Mouse (Mus musculus): ENCODE measurements at regions not wholly inside any gene's neighbourhood (a gene's known extent, or its start where the extent isn't known, plus 50 kb on each side); places are given as distances from the start of the nearest gene placed in this dataset.
"Not testable (repeated sequence)": the region's sequence is repeated elsewhere in the genome, so short reads cannot be mapped to it uniquely, and the experiment has no call there.

GRCm38 (mm10) chr1:83970641-83971285 lies 393.2 kb downstream of the Pid1 start:
- Histone ChIP-seq H3K9ac (replicated peaks) (no peak overlapping the region), H3K27ac (replicated peaks) (no peak overlapping the region), H3K36me3 (no peaks in the 10 kb centered on the region), H3K4me3 (no peak overlapping the region), H3K9me3 (no peaks in the 10 kb centered on the region), H3K27me3 (no peaks in the 10 kb centered on the region), H3K4me2 (replicated peaks) (no peak overlapping the region), H3K4me1 (no peaks in the 10 kb centered on the region)
- no peak for ATAC-seq (replicated peaks)
- 70% methylated on average over 8 of the region's 8 CpGs for WGBS

- not testable (repeated sequence) for H3K9ac ChIP-seq (replicated peaks); H3K9me3 ChIP-seq; H3K4me1 ChIP-seq; H3K36me3 ChIP-seq; H3K4me3 ChIP-seq; H3K27me3 ChIP-seq; ATAC-seq (replicated peaks); H3K4me2 ChIP-seq (replicated peaks); H3K27ac ChIP-seq (replicated peaks)
These were observed 399.3 kb downstream of the Pid1 start for GRCm38 (mm10) chr1:83964631-83965030.

- no peak overlapping the region for H3K9ac ChIP-seq (replicated peaks)
- H3K27me3 ChIP-seq = no peaks in the 10 kb centered on the region
- no peak overlapping the region for H3K27ac ChIP-seq (replicated peaks)
- H3K9me3 ChIP-seq = no peaks in the 10 kb centered on the region
- H3K36me3 ChIP-seq = no peaks in the 10 kb centered on the region
- 65% methylated on average over 2 of the region's 2 CpGs for WGBS
- ATAC-seq (replicated peaks) = no peak
- no peaks in the 10 kb centered on the region for H3K4me1 ChIP-seq
- H3K4me3 ChIP-seq = no peak overlapping the region
- no peak overlapping the region for H3K4me2 ChIP-seq (replicated peaks)
These were observed 402.2 kb downstream of the Pid1 start for GRCm38 (mm10) chr1:83961761-83962160.

- ATAC-seq (replicated peaks) = no peak
- no peaks in the 10 kb centered on the region for H3K9me3 ChIP-seq
- H3K4me1 ChIP-seq = no peaks in the 10 kb centered on the region
- H3K4me3 ChIP-seq = no peak overlapping the region
- 86% methylated on average over 4 of the region's 4 CpGs for WGBS
- no peak overlapping the region for H3K9ac ChIP-seq (replicated peaks)
- H3K36me3 ChIP-seq = no peaks in the 10 kb centered on the region
- no peaks in the 10 kb centered on the region for H3K27me3 ChIP-seq
- H3K4me2 ChIP-seq (replicated peaks) = no peak overlapping the region
- no peak overlapping the region for H3K27ac ChIP-seq (replicated peaks)
These were observed 404.2 kb downstream of the Pid1 start for GRCm38 (mm10) chr1:83959756-83960155.

GRCm38 (mm10) chr1:83922900-83923299 lies 441.1 kb downstream of the Pid1 start:
- Histone ChIP-seq H3K36me3 (no peaks in the 10 kb centered on the region), H3K9me3 (no peaks in the 10 kb centered on the region), H3K4me2 (replicated peaks) (no peak overlapping the region), H3K27me3 (no peaks in the 10 kb centered on the region), H3K4me3 (no peak overlapping the region), H3K4me1 (no peaks in the 10 kb centered on the region), H3K27ac (replicated peaks) (no peak overlapping the region), H3K9ac (replicated peaks) (no peak overlapping the region)
- whole genome bisulfite sequencing = 93% methylated on average over 2 of the region's 2 CpGs
- ATAC-seq (replicated peaks) = 0 out of 2 replicates have a peak, but pooled peaks have one; percentile 11

- no peaks in the 10 kb centered on the region for H3K4me1 ChIP-seq
These were observed 448.5 kb downstream of the Pid1 start for GRCm38 (mm10) chr1:83915454-83915853.

GRCm38 (mm10) chr1:83907347-83907746 lies 456.6 kb downstream of the Pid1 start:
- no peaks in the 10 kb centered on the region; the same call in 1 of the 2 replicates for H3K4me1 ChIP-seq
- ATAC-seq (replicated peaks) = no peak
- no peaks in the 10 kb centered on the region for H3K36me3 ChIP-seq
- H3K27me3 ChIP-seq = no peaks in the 10 kb centered on the region
- no peak overlapping the region for H3K9ac ChIP-seq (replicated peaks)
- no peak overlapping the region for H3K4me3 ChIP-seq
- no peaks in the 10 kb centered on the region for H3K9me3 ChIP-seq
- no peak overlapping the region for H3K27ac ChIP-seq (replicated peaks)
- H3K4me2 ChIP-seq (replicated peaks) = no peak overlapping the region
- 30% methylated on average over 3 of the region's 3 CpGs for WGBS

More at GRCm38 (mm10) chr1:83915454-83915853, 448.5 kb downstream of the Pid1 start:
- no peak overlapping the region for H3K4me2 ChIP-seq (replicated peaks)
- no peak overlapping the region for H3K4me3 ChIP-seq
- 90% methylated on average over 5 of the region's 5 CpGs for WGBS
- no peak for ATAC-seq (replicated peaks)
- H3K27me3 ChIP-seq = no peaks in the 10 kb centered on the region
- H3K36me3 ChIP-seq = no peaks in the 10 kb centered on the region
- H3K9me3 ChIP-seq = no peaks in the 10 kb centered on the region
- H3K9ac ChIP-seq (replicated peaks) = no peak overlapping the region
- no peak overlapping the region for H3K27ac ChIP-seq (replicated peaks)

- H3K36me3 ChIP-seq = no peaks in the 10 kb centered on the region
- no peaks in the 10 kb centered on the region for H3K27me3 ChIP-seq
- ATAC-seq (replicated peaks) = no peak
These were observed 457.1 kb downstream of the Pid1 start for GRCm38 (mm10) chr1:83906906-83907305.

GRCm38 (mm10) chr1:83900135-83900534 lies 463.8 kb downstream of the Pid1 start:
- Histone ChIP-seq H3K4me1 (no peaks in the 10 kb centered on the region), H3K4me2 (replicated peaks) (no peak overlapping the region), H3K27me3 (no peaks in the 10 kb centered on the region), H3K9ac (replicated peaks) (no peak overlapping the region), H3K4me3 (no peak overlapping the region), H3K27ac (replicated peaks) (no peak overlapping the region), H3K9me3 (no peaks in the 10 kb centered on the region), H3K36me3 (no peaks in the 10 kb centered on the region)
- no peak for ATAC-seq (replicated peaks)
- 88% methylated on average over 4 of the region's 4 CpGs for WGBS

More at GRCm38 (mm10) chr1:83906906-83907305, 457.1 kb downstream of the Pid1 start:
- Histone ChIP-seq H3K4me2 (replicated peaks) (no peak overlapping the region), H3K4me1 (no peaks in the 10 kb centered on the region; the same call in 1 of the 2 replicates), H3K9me3 (no peaks in the 10 kb centered on the region), H3K4me3 (no peak overlapping the region), H3K27ac (replicated peaks) (no peak overlapping the region), H3K9ac (replicated peaks) (no peak overlapping the region)

- no peak overlapping the region for H3K9ac ChIP-seq (replicated peaks)
- H3K4me1 ChIP-seq = no peaks in the 10 kb centered on the region
- no peaks in the 10 kb centered on the region for H3K9me3 ChIP-seq
- no peak overlapping the region for H3K4me3 ChIP-seq
- WGBS = 69% methylated on average over 5 of the region's 5 CpGs
- H3K4me2 ChIP-seq (replicated peaks) = no peak overlapping the region
- H3K27me3 ChIP-seq = no peaks in the 10 kb centered on the region
- no peak overlapping the region for H3K27ac ChIP-seq (replicated peaks)
- no peaks in the 10 kb centered on the region for H3K36me3 ChIP-seq
- no peak for ATAC-seq (replicated peaks)
These were observed 467.3 kb downstream of the Pid1 start for GRCm38 (mm10) chr1:83896650-83897049.

GRCm38 (mm10) chr1:83879109-83879399 lies 471.1 kb upstream of the Sphkap start:
- no peaks in the 10 kb centered on the region for H3K9me3 ChIP-seq
- H3K4me3 ChIP-seq = no peak overlapping the region
- no peak overlapping the region for H3K4me2 ChIP-seq (replicated peaks)
- no peak for ATAC-seq (replicated peaks)
- no peaks in the 10 kb centered on the region for H3K27me3 ChIP-seq
- no peak overlapping the region for H3K27ac ChIP-seq (replicated peaks)
- 0 out of 2 replicates have a peak, but pooled peaks cover 4% of the 10 kb centered on the region for H3K4me1 ChIP-seq
- 86% methylated on average over 4 of the region's 4 CpGs for WGBS
- H3K9ac ChIP-seq (replicated peaks) = no peak overlapping the region
- H3K36me3 ChIP-seq = no peaks in the 10 kb centered on the region

- WGBS = 94% methylated on average over 8 of the region's 8 CpGs
- H3K4me3 ChIP-seq = no peak overlapping the region
- H3K27ac ChIP-seq (replicated peaks) = no peak overlapping the region
- no peaks in the 10 kb centered on the region for H3K9me3 ChIP-seq
- H3K9ac ChIP-seq (replicated peaks) = no peak overlapping the region
- no peaks in the 10 kb centered on the region for H3K27me3 ChIP-seq
- no peak for ATAC-seq (replicated peaks)
- H3K4me2 ChIP-seq (replicated peaks) = no peak overlapping the region
- H3K4me1 ChIP-seq = 0 out of 2 replicates have a peak, but pooled peaks cover 4% of the 10 kb centered on the region
- no peaks in the 10 kb centered on the region for H3K36me3 ChIP-seq
These were observed 470.5 kb upstream of the Sphkap start for GRCm38 (mm10) chr1:83878330-83879108.

Measured in forebrain, embryonic 15.5 days (tissue).